Mouse (Mus musculus) embryonic facial prominence, embryonic 13.5 days (tissue): ENCODE measurements around the gene Nol10. TPM values are rescaled to one million over a fixed set of nuclear protein-coding genes. Genes with fewer than 3 reads are reported as not detected.
"Not testable (repeated sequence)": the region's sequence is repeated elsewhere in the genome, so short reads cannot be mapped to it uniquely, and the experiment has no call there.

Experiments
- ATAC-seq: fragments of 200-750 bp; cut with Nextera tagmentation; 2 replicates; pipeline ENCODE4 v1.8.0; 2017; ENCODE audit warnings: low read depth; ENCODE audit not compliant: insufficient number of reproducible peaks, insufficient read depth, low FRiP score, low TSS enrichment
- H3K27ac ChIP-seq: fragments of 300-500 bp; sonication (generic); 2 replicates; pipeline ENCODE4 v1.5.1; 2015; ENCODE audit warnings: moderate library complexity, mild to moderate bottlenecking, inconsistent platforms
- H3K27me3 ChIP-seq: fragments of 300-500 bp; sonication (generic); 2 replicates; pipeline ENCODE4 v1.6.1; 2015; ENCODE audit warnings: mild to moderate bottlenecking, inconsistent platforms
- H3K36me3 ChIP-seq: fragments of 300-500 bp; sonication (generic); 2 replicates; pipeline ENCODE4 v1.6.1; 2015; ENCODE audit warnings: mild to moderate bottlenecking, inconsistent platforms
- H3K4me1 ChIP-seq: fragments of 300-500 bp; sonication (generic); 2 replicates; pipeline ENCODE4 v1.6.1; 2015; ENCODE audit warnings: inconsistent platforms
- H3K4me2 ChIP-seq: fragments of 300-500 bp; sonication (generic); 2 replicates; pipeline ENCODE4 v1.6.1; 2015; ENCODE audit warnings: moderate library complexity, mild to moderate bottlenecking, inconsistent platforms
- H3K4me3 ChIP-seq: fragments of 300-500 bp; sonication (generic); 2 replicates; pipeline ENCODE4 v1.5.1; 2015; ENCODE audit warnings: mild to moderate bottlenecking, inconsistent platforms
- H3K9ac ChIP-seq: fragments of 300-500 bp; sonication (generic); 2 replicates; pipeline ENCODE4 v1.6.1; 2015; ENCODE audit warnings: mild to moderate bottlenecking, inconsistent platforms
- H3K9me3 ChIP-seq: fragments of 300-500 bp; sonication (generic); 2 replicates; pipeline ENCODE4 v1.6.1; 2016; ENCODE audit warnings: inconsistent platforms
- WGBS: fragments of 180-500 bp; shearing (Covaris S2); methylation state at CpG from one replicate; pipeline ENCODE4 v1.1.7; 2015; ENCODE audit warnings: mixed read lengths; 5-methylcytosine and 5-hydroxymethylcytosine counted together
- polyA plus RNA-seq: library from polyadenylated mRNA; unstranded; fragments of >200 nt; fragmentation: Nextera tagmentation; extraction: Ambion mirVana; gene quantifications from 2 replicates; pipeline ENCODE4 v1.2.1, GENCODE M21; 2015

Nol10 gene
- polyA plus RNA-seq, 1 experiment from 2014 or later: 28.7 TPM

DNA sequence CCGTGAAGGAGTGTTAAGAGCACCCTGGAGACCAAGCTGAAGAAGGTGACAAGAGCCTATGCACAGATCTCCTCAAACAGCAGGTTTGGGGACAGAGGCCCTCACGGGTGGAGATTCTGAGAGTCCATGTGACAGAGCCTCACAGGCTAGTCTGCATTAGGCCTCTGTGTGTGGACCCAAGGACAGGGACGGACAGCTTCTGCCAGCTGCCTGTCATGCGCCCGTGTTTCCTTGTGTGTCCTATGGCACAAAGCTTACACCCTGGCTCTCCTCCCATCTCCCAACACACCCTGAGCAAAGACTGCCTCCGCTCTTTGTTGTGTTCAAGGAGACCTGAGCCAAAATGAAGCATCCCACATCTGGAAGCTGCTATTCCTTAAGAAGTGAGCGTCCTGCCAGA is 97.0 kb downstream of the Nol10 start:
- Histone ChIP-seq H3K9ac (no peak overlapping the region), H3K27me3 (no peaks in the 10 kb centered on the region), H3K27ac (no peak overlapping the region), H3K4me2 (no peak overlapping the region), H3K4me1 (no peaks in the 10 kb centered on the region), H3K9me3 (no peaks in the 10 kb centered on the region), H3K4me3 (no peak overlapping the region), H3K36me3 (no peaks in the 10 kb centered on the region)
- 92% methylated on average over 7 of the region's 7 CpGs for WGBS
- no peak for ATAC-seq

DNA sequence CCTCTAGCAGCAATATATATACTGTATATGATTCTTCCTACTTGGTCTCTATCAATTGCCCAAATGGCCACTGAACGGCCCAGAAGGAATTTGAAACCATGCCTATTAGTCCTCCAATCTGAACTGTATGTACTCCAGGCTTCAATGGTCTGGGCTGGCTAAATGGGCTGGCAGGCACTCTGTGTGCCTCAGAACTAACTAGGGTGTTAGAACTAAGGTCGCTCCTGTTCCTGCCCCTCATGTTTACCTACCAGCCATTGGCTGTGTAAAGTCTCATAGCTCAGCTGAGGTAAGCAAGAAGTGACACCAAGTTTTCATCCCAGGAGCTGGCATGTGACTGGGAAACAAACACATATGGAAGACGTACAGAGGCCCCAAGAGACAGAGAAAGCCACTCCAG is 100.5 kb downstream of the Nol10 start:
- ATAC-seq: no peak
- Histone ChIP-seq H3K4me1 (no peaks in the 10 kb centered on the region), H3K9me3 (no peaks in the 10 kb centered on the region), H3K27me3 (no peaks in the 10 kb centered on the region), H3K4me3 (no peak overlapping the region), H3K4me2 (no peak overlapping the region), H3K9ac (no peak overlapping the region), H3K36me3 (no peaks in the 10 kb centered on the region), H3K27ac (no peak overlapping the region)
- 71% methylated on average over 3 of the region's 3 CpGs for WGBS

DNA sequence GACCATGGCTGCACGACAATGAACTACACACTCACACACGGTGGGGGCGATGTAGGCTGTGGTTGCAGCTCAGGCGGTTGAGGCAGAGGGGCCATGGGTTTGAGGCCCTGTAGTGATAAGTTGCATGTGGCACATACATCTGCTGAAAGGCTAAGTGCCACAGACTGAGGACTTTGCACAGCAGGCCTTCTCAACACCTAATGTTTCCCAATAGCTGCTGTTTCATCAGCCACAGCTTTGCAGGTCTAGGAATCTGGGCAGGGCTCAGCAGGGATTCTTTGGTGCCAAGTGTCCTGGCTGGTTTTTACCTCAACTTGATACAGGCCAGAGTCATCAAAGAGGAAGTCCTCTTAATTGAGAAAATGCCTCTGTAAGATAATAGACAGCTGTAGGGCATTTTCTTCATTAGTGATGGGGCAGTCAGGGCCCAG is 101.4 kb downstream of the Nol10 start:
- Histone ChIP-seq H3K36me3 (no peaks in the 10 kb centered on the region), H3K9me3 (no peaks in the 10 kb centered on the region), H3K4me1 (no peaks in the 10 kb centered on the region), H3K4me3 (no peak overlapping the region), H3K27me3 (no peaks in the 10 kb centered on the region), H3K4me2 (no peak overlapping the region), H3K9ac (no peak overlapping the region), H3K27ac (no peak overlapping the region)
- no peak for ATAC-seq
- WGBS: 79% methylated on average over 4 of the region's 4 CpGs

DNA sequence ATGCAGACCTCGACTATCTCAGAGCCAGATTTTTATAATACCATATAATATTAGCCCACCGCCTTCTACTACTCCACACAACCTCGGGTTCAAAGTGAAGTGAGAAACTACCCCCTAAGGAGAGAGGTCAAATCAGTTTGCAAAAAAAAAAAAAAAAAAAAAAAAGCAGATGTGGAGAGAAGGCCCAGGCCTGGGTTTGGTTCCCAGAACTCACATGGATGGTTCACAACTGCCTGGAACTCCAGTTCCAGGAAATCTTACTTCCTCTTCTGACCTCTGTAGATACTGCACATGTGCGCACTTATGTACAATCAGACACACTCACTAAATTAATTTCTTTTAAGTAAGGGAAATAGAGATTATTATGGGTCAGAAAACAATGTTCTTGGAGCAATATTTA is 102.2 kb downstream of the Nol10 start:
- ATAC-seq: no peak
- Histone ChIP-seq H3K27me3 (no peaks in the 10 kb centered on the region), H3K4me3 (no peak overlapping the region), H3K27ac (no peak overlapping the region), H3K4me1 (no peaks in the 10 kb centered on the region), H3K36me3 (no peaks in the 10 kb centered on the region), H3K9me3 (no peaks in the 10 kb centered on the region), H3K4me2 (no peak overlapping the region), H3K9ac (no peak overlapping the region)
- 77% methylated on average over 4 of the region's 4 CpGs for WGBS

DNA sequence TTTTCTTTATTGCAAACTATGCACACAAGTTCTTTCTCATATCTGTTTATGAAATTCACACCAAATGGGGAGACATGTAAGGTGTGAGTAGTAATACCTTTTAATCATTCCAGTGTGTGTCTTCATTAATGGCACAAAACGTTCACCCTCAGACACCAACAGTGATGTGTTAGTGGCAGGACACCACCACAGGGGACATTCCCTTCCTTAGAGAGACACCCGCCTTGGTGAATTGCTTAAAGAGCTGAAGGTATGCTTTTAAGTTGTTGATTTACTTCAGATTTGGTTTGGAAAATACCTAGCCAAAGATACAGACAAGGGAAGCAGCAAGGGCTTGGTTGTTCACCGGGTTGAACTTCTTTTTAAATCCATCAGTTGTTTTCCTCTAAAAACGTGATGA is 102.7 kb downstream of the Nol10 start:
- Histone ChIP-seq H3K36me3 (no peaks in the 10 kb centered on the region), H3K4me3 (no peak overlapping the region), H3K27me3 (no peaks in the 10 kb centered on the region), H3K4me1 (no peaks in the 10 kb centered on the region), H3K4me2 (no peak overlapping the region), H3K9ac (no peak overlapping the region), H3K9me3 (no peaks in the 10 kb centered on the region), H3K27ac (no peak overlapping the region)
- WGBS: 72% methylated on average over 4 of the region's 4 CpGs
- ATAC-seq: no peak

DNA sequence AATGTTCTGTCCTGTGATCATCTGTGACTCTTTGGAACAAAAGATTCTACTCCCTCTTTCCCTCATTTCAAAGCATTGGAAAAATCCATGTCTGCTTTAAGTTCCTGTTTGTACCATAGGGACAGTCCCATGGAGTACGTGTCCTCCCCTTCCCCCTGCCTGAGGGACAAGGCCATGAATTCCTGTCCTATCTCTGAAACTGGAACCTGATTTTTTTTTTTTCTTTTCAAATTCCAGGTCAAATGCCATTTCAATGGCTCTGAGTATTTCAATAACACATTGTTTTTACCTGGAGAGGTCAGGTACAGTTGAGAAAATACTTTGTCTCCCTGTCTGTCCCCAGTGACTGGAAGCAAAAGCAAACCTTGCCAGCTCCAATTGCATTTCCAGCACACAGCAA is 104.0 kb downstream of the Nol10 start:
- Histone ChIP-seq H3K27ac (no peak overlapping the region), H3K36me3 (no peaks in the 10 kb centered on the region), H3K9me3 (no peaks in the 10 kb centered on the region), H3K4me3 (no peak overlapping the region), H3K4me2 (no peak overlapping the region), H3K4me1 (no peaks in the 10 kb centered on the region), H3K9ac (no peak overlapping the region), H3K27me3 (no peaks in the 10 kb centered on the region)
- no peak for ATAC-seq
- WGBS: 46% methylated on average over 1 of the region's 1 CpGs

DNA sequence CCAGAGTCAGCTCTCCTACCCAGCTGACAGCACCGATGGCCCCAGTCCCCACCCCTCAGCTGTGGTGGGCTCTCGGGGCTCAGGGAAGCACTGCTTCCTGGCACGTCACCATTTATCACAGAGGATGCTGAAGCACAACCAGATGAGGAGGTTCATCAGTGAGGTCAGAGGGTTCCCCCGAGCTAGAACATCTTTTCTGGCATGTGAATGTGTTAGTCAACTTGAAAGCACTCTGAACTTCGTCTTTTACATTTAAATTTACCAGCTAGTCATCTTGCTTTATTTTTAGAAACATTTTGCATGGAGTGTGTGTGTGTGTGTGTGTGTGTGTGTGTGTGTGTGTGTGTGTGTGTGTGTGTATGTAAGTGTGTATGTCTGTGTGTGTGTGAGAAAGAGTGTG is 105.7 kb downstream of the Nol10 start:
- 58% methylated on average over 5 of the region's 5 CpGs for WGBS

DNA sequence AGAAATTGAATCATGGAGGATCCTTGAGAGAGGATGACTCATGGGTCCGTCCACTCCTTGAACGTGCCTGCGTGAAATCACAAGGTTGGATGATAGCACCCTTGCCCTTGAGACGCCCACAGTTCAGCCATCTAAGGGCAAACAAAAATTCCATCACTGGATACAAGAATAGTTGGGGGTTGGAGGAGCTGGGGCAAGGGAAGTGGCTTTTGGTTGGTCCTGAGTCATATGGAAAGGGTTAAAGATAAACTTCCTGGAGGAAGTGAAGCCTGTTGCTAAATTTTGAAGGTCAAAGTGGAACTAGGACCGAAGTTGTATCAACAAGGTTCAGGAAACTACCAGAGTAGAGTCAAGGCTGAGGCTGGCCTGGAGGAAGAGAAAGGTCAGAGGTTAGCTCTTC is 106.8 kb downstream of the Nol10 start:
- H3K4me1 ChIP-seq: no peaks in the 10 kb centered on the region
- H3K4me3 ChIP-seq: no peak overlapping the region
- 71% methylated on average over 5 of the region's 5 CpGs for WGBS
- no peak for ATAC-seq
- no peak overlapping the region for H3K9ac ChIP-seq
- H3K27ac ChIP-seq: no peak overlapping the region
- no peaks in the 10 kb centered on the region for H3K36me3 ChIP-seq
- H3K9me3 ChIP-seq: peaks cover under 1% of the 10 kb centered on the region; the same call in 1 of the 2 replicates
- no peaks in the 10 kb centered on the region for H3K27me3 ChIP-seq
- no peak overlapping the region for H3K4me2 ChIP-seq

More for the DNA sequence above, 105.7 kb downstream of the Nol10 start:
- H3K4me1 ChIP-seq: no peaks in the 10 kb centered on the region
- no peaks in the 10 kb centered on the region for H3K9me3 ChIP-seq
- no peaks in the 10 kb centered on the region for H3K36me3 ChIP-seq
- H3K9ac ChIP-seq: no peak overlapping the region
- H3K27ac ChIP-seq: no peak overlapping the region
- no peaks in the 10 kb centered on the region for H3K27me3 ChIP-seq
- no peak overlapping the region for H3K4me3 ChIP-seq
- ATAC-seq: no peak
- no peak overlapping the region for H3K4me2 ChIP-seq

DNA sequence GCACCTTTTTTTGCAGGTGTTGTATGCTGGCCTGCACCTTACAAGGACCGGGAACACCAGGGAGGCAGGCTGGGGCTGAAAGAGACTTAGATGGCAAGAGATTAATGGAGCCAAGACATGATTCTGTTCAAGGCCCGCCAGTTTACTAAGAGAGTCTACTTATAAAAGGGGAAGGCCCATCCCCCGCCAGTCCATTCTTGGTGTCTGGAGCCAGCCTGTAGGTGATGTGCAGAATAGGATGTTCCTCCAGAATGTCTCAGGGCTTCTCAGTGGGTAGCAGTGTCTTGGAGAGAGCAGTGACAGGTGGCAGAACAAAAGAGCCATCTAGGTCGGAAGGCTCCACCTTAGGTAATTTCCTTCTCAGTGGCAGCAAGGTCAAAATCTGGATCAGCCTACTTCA is 111.0 kb downstream of the Nol10 start:
- not testable (repeated sequence) for H3K27me3 ChIP-seq, H3K36me3 ChIP-seq, H3K27ac ChIP-seq, H3K4me1 ChIP-seq, H3K9me3 ChIP-seq, H3K4me3 ChIP-seq, H3K4me2 ChIP-seq, ATAC-seq, H3K9ac ChIP-seq
- 89% methylated on average over 4 of the region's 4 CpGs for WGBS

DNA sequence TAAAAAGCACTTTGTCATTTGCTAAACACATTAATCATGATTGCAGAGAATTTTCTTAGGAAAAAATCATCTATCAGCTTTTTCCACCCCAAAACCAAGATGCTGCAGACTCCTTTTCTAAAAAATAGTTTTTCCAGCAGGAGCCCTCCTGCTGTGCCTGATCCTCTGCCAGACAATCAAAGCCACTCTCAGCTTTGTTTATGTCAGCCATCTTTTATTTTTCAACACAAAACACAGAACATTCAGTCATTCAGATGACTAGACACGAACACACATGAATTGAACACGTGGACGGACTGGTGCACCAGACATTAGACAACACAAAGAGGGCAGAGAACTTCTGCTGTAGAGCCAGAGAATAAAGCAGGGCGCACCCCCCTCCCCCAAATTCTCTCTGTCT is 115.4 kb downstream of the Nol10 start:
- 87% methylated on average over 4 of the region's 4 CpGs for WGBS
- no peak for ATAC-seq

DNA sequence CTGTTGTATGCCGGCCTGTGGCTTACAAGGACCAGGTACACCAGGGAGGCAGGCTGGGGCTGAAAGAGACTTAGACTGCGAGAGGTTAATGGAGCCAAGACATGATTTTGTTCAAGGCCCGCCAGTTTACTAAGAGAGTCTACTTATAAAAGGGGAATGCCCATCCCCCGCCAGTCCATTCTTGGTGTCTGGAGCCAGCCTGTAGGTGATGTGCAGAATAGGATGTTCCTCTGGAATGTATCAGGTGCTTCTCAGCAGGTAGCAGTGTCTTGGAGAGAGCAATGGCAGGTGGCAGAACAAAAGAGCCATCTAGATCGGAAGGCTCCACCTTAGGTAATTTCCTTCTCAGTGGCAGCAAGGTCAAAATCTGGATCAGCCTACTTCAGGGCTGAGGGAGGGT is 116.3 kb downstream of the Nol10 start:
- H3K4me1 ChIP-seq, H3K27ac ChIP-seq, H3K9me3 ChIP-seq, ATAC-seq, H3K27me3 ChIP-seq, H3K9ac ChIP-seq, H3K4me2 ChIP-seq, H3K4me3 ChIP-seq, H3K36me3 ChIP-seq: not testable (repeated sequence)
- 88% methylated on average over 5 of the region's 5 CpGs for WGBS

More for the DNA sequence above, 115.4 kb downstream of the Nol10 start:
- no peaks in the 10 kb centered on the region for H3K27me3 ChIP-seq
- no peak overlapping the region for H3K4me3 ChIP-seq
- H3K9me3 ChIP-seq: peaks cover 6% of the 10 kb centered on the region; the same call in 1 of the 2 replicates
- H3K9ac ChIP-seq: no peak overlapping the region
- H3K4me1 ChIP-seq: no peaks in the 10 kb centered on the region
- H3K4me2 ChIP-seq: no peak overlapping the region
- H3K27ac ChIP-seq: no peak overlapping the region
- H3K36me3 ChIP-seq: no peaks in the 10 kb centered on the region

DNA sequence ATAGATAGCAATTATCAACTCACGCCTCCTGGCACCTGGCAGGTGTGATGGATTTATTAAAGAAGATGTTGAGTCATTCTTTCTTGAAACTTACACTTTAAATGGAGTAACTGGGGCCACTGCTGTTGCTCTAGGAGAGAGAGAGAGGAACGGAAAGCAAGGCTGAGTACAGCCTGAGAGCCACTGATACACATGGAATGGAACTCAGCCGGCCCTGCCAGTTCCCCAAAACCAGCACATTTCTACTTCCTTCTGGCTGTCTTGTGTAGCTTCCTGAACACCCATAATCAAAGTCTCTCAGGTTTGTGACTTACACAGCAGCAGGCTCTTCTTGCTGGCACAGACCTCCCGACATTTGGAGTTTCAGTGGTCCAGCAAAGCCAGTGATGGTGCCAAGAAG is 118.5 kb downstream of the Nol10 start:
- no peaks in the 10 kb centered on the region for H3K4me1 ChIP-seq
- H3K9me3 ChIP-seq: no peaks in the 10 kb centered on the region
- no peak for ATAC-seq
- H3K27ac ChIP-seq: no peak overlapping the region
- H3K4me2 ChIP-seq: no peak overlapping the region
- no peak overlapping the region for H3K9ac ChIP-seq
- WGBS: 87% methylated on average over 4 of the region's 4 CpGs
- no peak overlapping the region for H3K4me3 ChIP-seq
- no peaks in the 10 kb centered on the region for H3K36me3 ChIP-seq
- no peaks in the 10 kb centered on the region for H3K27me3 ChIP-seq

DNA sequence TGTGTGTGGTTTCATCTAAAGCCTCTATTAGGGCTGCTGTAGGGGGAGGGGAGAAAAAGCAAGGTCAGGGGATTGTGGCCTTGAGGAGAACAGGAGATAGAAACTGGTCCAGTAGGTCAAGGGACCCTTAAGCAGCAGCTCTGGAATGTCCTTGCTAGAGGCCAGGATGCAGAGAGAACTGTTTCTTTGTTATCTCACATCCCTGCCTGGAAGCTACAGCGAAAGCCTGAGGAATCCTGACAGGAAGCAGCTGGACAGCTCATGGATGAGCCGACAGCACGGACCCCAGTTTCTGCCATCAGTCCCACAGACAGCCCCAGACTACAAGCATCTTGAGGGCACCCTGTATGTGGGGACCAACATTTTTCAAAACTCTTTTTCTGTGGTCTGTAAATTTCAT is 120.1 kb downstream of the Nol10 start:
- H3K4me1 ChIP-seq: no peaks in the 10 kb centered on the region
- ATAC-seq: no peak
- H3K36me3 ChIP-seq: no peaks in the 10 kb centered on the region
- no peak overlapping the region for H3K9ac ChIP-seq
- WGBS: 26% methylated on average over 3 of the region's 3 CpGs
- no peaks in the 10 kb centered on the region for H3K9me3 ChIP-seq
- H3K27ac ChIP-seq: no peak overlapping the region
- no peaks in the 10 kb centered on the region for H3K27me3 ChIP-seq
- no peak overlapping the region for H3K4me3 ChIP-seq
- no peak overlapping the region for H3K4me2 ChIP-seq
